Mouse (Mus musculus) myocyte (in vitro differentiated cells): ENCODE data around the gene Spata48. TPM values are rescaled to one million over a fixed set of nuclear protein-coding genes. Genes with fewer than 3 reads are reported as not detected.

Experiments
- H3K27me3 ChIP-seq: one replicate; pipeline ENCODE4 v1.6.1; 2011; ENCODE audit not compliant: control insufficient read depth, insufficient read depth, insufficient read length
- H3K36me3 ChIP-seq: one replicate; pipeline ENCODE4 v1.6.1; 2011; ENCODE audit not compliant: control insufficient read depth, insufficient read depth
- H3K4me2 ChIP-seq: one replicate; pipeline ENCODE4 v1.6.1; 2011; ENCODE audit warnings: low read depth, control low read depth
- H3K4me3 ChIP-seq: one replicate; pipeline ENCODE4 v1.5.1; 2011; ENCODE audit warnings: mild to moderate bottlenecking, control low read depth, moderate library complexity
- H3K79me2 ChIP-seq: one replicate; pipeline ENCODE4 v1.6.1; 2011; ENCODE audit not compliant: control insufficient read depth, insufficient read depth
- H3ac ChIP-seq: one replicate; pipeline ENCODE4 v1.6.1; 2011; ENCODE audit not compliant: control insufficient read depth, insufficient read length
- CEBPB ChIP-seq: IDR thresholded peaks from 2 replicates; pipeline ENCODE4 v1.6.1; 2011; ENCODE audit warnings: mild to moderate bottlenecking, moderate library complexity; ENCODE audit not compliant: poor library complexity, insufficient read depth, severe bottlenecking
- E2F4 ChIP-seq: IDR thresholded peaks from one replicate; pipeline ENCODE4 v1.6.1; 2011; ENCODE audit warnings: mild to moderate bottlenecking, control low read depth, moderate library complexity; ENCODE audit not compliant: insufficient read depth
- MAX ChIP-seq: IDR thresholded peaks from one replicate; pipeline ENCODE4 v1.6.1; 2011; ENCODE audit warnings: low read depth, mild to moderate bottlenecking, control low read depth
- MYOD1 ChIP-seq, 3 experiments: IDR thresholded peaks; one replicate each; pipeline ENCODE4 v1.6.1; 2011; ENCODE audit warnings: control low read depth in 2 of 3, low read depth in 2 of 3, mild to moderate bottlenecking in 2 of 3, moderate library complexity in 1 of 3; ENCODE audit not compliant: insufficient read length in 2 of 3, control insufficient read depth in 1 of 3
- MYOG ChIP-seq, 3 experiments: IDR thresholded peaks; one replicate each; pipeline ENCODE4 v1.6.1; 2011; ENCODE audit warnings: control low read depth in 2 of 3, low read depth in 2 of 3, mild to moderate bottlenecking in 2 of 3; ENCODE audit not compliant: insufficient read length in 2 of 3, control insufficient read depth in 1 of 3, insufficient read depth in 1 of 3
- POLR2A ChIP-seq: IDR thresholded peaks from one replicate; pipeline ENCODE4 v1.6.1; 2011; ENCODE audit warnings: low read depth, mild to moderate bottlenecking, control low read depth, moderate library complexity; ENCODE audit not compliant: insufficient read length
- POLR2AphosphoS2 ChIP-seq: IDR thresholded peaks from one replicate; pipeline ENCODE4 v1.6.1; 2011; ENCODE audit warnings: low read depth, control low read depth; ENCODE audit not compliant: insufficient read length
- REST ChIP-seq: IDR thresholded peaks from one replicate; pipeline ENCODE4 v1.6.1; 2011; ENCODE audit warnings: mild to moderate bottlenecking, control low read depth, moderate library complexity; ENCODE audit not compliant: insufficient read depth, insufficient read length
- SRF ChIP-seq: IDR thresholded peaks from one replicate; pipeline ENCODE4 v1.6.1; 2011; ENCODE audit warnings: low read depth; ENCODE audit not compliant: control insufficient read depth, insufficient read length
- TCF12 ChIP-seq: IDR thresholded peaks from one replicate; pipeline ENCODE4 v1.6.1; 2011; ENCODE audit warnings: mild to moderate bottlenecking, control low read depth; ENCODE audit not compliant: poor library complexity, insufficient read depth, severe bottlenecking
- TCF3 ChIP-seq: IDR thresholded peaks from one replicate; pipeline ENCODE4 v1.6.1; 2011; ENCODE audit warnings: low read depth, control low read depth; ENCODE audit not compliant: insufficient read length
- USF1 ChIP-seq: IDR thresholded peaks from one replicate; pipeline ENCODE4 v1.6.1; 2011; ENCODE audit warnings: low read depth, mild to moderate bottlenecking, control low read depth, moderate library complexity
- polyA plus RNA-seq: library from polyadenylated mRNA; unstranded; fragments of >200 nt; fragmentation: generic; extraction: Trizol; gene quantifications from one replicate; pipeline ENCODE4 v1.2.1, GENCODE M21; 2012; ENCODE audit warnings: missing spikeins

The Spata48 gene
- polyA plus RNA-seq, 1 experiment, result not detected

DNA sequence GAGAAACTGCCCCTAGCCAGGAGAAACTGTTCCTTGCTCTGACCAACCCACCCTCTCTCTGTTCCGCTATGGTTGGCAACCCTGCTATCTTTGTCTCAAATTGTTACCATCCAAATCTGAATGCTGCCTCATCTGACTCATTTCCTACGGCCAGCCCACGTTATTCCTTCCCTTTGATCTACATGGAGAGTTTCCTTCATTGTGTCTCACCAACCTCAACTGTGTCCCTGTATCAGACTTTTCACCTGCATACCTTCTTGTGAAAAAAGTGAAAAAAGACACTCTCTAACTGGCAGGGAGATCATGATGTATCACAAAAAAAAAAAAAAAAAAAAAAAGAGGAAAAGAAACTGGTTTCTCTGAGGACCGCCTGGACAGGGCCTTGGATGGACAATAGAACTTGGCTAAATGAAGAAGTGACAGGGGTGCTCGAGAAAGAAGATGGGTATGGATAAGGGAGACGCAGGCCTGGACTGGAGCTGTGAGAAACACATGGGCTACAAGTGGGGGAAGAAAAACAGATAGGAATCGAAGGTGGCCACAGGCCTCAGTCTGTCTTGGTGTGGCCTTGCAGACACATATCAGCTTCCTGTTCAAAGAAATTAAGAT, 85.1 kb downstream of the Spata48 start:
- Histone ChIP-seq H3K4me2 (no peak overlapping the region), H3K27me3 (no peaks in the 10 kb centered on the region), H3ac (no peak overlapping the region), H3K36me3 (no peaks in the 10 kb centered on the region), H3K4me3 (no peak overlapping the region), H3K79me2 (no peaks in the 10 kb centered on the region)
- TF ChIP-seq REST (no peak), TCF12 (no peak), SRF (no peak), CEBPB (no peak), USF1 (no peak), POLR2AphosphoS2 (no peak), MAX (no peak), MYOD1 (IDR thresholded peaks at IDR 0.05; ENCODE audit: control insufficient read depth in 1 of 3, insufficient read length in 2 of 3, low read depth in 2 of 3) (no peak), E2F4 (no peak), TCF3 (no peak), MYOG (IDR thresholded peaks at IDR 0.05; ENCODE audit: control insufficient read depth in 1 of 3, insufficient read depth in 1 of 3, insufficient read length in 2 of 3, low read depth in 2 of 3) (no peak), POLR2A (no peak)

DNA sequence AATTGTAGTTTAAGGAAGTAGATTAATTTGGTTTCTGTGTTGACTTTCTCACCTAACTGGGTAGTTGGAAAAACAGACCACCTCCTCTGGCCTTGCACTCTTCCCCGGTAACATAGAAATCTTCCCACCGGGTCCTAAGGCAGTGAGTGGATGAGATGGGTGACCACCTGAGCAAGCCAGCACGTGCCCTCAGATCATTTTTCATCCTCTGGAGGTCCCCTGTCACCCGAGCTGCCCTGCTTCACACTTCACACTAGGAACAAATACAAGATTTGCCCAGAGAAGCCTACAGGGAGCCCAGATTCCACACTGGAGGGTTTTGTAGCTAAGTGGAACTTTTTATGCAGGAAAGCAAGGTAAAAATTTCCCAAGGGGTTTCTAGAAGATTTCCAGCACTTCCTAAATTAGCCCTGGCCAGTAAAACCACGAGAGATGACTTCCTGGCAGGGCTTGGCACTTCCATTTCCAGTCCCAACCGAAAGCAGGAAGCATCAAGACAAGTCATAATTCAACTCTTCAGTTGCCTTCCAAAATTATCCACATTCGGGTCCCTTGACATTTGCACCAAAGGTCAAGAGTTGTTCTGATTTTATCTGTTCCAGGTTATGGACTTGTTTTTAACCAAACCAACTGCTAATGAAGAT, 85.8 kb downstream of the Spata48 start:
- Histone ChIP-seq H3K36me3 (no peaks in the 10 kb centered on the region), H3K79me2 (no peaks in the 10 kb centered on the region), H3K4me2 (no peak overlapping the region), H3ac (no peak overlapping the region), H3K4me3 (no peak overlapping the region), H3K27me3 (no peaks in the 10 kb centered on the region)
- TF ChIP-seq MAX, result no peak

GRCm38 (mm10) chr11:11555563-11555962, 93.7 kb downstream of the Spata48 start:
- TF ChIP-seq TCF12, result no peak
- TF ChIP-seq E2F4, result no peak
- TF ChIP-seq TCF3, result no peak
- TF ChIP-seq MYOG (IDR thresholded peaks at IDR 0.05; ENCODE audit: control insufficient read depth in 1 of 3, insufficient read depth in 1 of 3, insufficient read length in 2 of 3, low read depth in 2 of 3), result no peak
- TF ChIP-seq MAX, result no peak
- TF ChIP-seq USF1, result no peak
- TF ChIP-seq SRF, result no peak
- TF ChIP-seq CEBPB, result no peak
- TF ChIP-seq POLR2A, result no peak
- TF ChIP-seq REST, result no peak

DNA sequence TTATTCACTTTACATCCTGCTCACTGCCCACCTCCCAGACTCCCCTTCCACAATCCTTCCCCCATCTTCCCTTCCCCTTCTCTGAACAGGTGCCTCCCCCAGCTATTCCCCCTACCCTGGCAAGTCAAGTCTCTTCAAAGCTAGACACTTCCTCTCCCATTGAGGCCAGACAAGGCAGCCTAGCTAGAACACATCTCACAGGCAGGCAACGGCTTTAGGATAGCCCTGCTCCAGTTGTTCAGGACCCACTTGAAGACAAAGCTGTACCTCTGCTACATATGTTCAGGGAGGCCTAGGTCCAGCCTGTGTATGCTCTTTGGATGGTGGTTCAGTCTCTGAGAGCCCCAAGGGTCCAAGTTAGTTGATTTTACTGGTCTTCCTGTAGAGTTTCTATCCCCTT, 94.3 kb downstream of the Spata48 start:
- H3K27me3 ChIP-seq, result no peaks in the 10 kb centered on the region
- TF ChIP-seq E2F4 (no peak), MYOD1 (IDR thresholded peaks at IDR 0.05; ENCODE audit: control insufficient read depth in 1 of 3, insufficient read length in 2 of 3, low read depth in 2 of 3) (no peak), USF1 (no peak), MAX (no peak), MYOG (IDR thresholded peaks at IDR 0.05; ENCODE audit: control insufficient read depth in 1 of 3, insufficient read depth in 1 of 3, insufficient read length in 2 of 3, low read depth in 2 of 3) (no peak), POLR2AphosphoS2 (no peak), CEBPB (no peak), REST (no peak), TCF3 (no peak), TCF12 (no peak), SRF (no peak), POLR2A (no peak)
- no peak overlapping the region for H3K4me3 ChIP-seq
- no peak overlapping the region for H3ac ChIP-seq
- no peaks in the 10 kb centered on the region for H3K36me3 ChIP-seq
- no peaks in the 10 kb centered on the region for H3K79me2 ChIP-seq
- H3K4me2 ChIP-seq, result no peak overlapping the region

More at GRCm38 (mm10) chr11:11555563-11555962, 93.7 kb downstream of the Spata48 start:
- Histone ChIP-seq H3K27me3 (no peaks in the 10 kb centered on the region), H3K4me3 (no peak overlapping the region), H3K36me3 (no peaks in the 10 kb centered on the region), H3ac (no peak overlapping the region), H3K79me2 (no peaks in the 10 kb centered on the region), H3K4me2 (no peak overlapping the region)
